Mouse (Mus musculus): ENCODE measurements around the gene Gm8271.
"Not testable (repeated sequence)": the region's sequence is repeated elsewhere in the genome, so short reads cannot be mapped to it uniquely, and the experiment has no call there.

The Gm8271 gene

DNA sequence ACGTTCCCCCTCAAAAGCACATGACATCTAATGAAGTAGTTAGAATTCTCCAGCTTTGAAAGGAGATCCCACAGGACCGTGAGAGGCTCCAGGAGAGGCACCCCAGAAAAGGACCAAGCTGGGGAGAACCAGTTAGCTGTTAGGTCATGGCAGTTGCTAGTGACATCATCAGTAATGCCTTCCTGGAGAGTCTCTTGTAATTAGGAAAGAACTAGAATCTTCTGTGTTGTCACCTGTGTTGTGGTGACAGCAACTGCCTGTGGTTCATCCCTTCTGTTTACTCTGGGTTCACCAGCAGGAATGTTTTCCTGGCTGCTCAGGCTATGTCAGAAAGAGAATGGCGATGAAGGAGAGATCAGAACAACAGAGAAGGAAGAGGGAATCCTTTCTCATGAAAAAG is at the start of gene Gm8271:
Gene Gm8271, plus strand, starts transcription at position 301 of the 400 bp plus-strand sequence.
- not testable (repeated sequence) for DNase-seq (ENCODE audit: low spot score in 2 of 2)

- DNase-seq (ENCODE audit: low spot score in 2 of 2): not testable (repeated sequence)
Measured at GRCm38 (mm10) chr14:5164235-5164634, 21.4 kb upstream of the Gm8271 start, which contains the start of gene Gm3317. Gene Gm3317, plus strand, starts transcription at chr14:5164535.
